Mouse (Mus musculus): ENCODE measurements around the gene Meaf6. TPM values are rescaled to one million over a fixed set of nuclear protein-coding genes. Genes with fewer than 3 reads are reported as not detected.

Meaf6 gene
- polyA plus RNA-seq (2015; fragmentation: Nextera tagmentation; extraction: Ambion mirVana), result 54.1 and 60.2 TPM in 2 replicates

DNA sequence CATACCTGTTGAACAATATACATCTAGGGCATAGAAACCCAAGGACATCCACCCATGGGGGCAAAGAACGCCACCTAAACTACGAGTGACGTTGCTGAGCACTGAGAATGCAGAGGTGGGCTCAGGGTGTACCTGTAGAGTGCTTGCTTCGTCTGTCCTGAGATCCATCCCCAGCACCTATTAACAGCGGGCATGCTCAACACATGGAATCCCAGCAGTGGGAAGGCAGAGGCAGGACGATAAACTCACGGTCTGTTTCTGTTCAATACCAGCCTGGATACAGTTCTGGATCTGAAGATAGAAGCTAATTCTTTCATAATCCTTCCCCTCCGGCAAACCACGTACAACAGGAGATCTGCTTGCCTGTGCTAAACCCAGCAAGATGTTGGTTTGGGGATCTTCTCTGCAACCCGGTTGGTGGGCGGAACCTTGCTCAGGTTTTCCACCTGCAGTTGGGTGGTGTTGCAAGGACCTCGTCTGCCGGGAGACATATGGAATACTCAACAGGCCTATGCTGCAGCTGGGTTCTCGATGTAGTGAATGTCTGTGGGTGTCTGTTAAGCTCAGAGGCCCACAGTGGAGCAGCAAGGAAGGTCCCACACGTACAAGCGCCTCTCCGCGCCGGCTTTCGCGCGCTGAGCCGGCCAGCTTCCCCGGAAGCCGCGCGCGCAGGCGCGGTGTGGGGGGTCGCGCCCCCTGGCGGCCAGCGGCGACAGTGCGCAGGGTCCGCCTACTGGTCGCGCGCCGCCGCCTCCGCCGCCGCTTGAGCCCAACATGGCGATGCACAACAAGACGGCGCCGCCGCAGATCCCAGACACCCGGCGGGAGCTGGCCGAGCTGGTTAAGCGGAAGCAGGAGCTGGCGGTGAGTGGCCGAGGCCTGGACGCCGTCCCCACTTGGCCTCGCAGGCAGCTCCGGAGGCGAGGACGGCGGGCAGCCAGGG is at the start of gene Meaf6:
Gene Meaf6, plus strand, starts transcription at position 732 of the 943 bp plus-strand sequence.
- peak; percentile 91 for ATAC-seq (ENCODE audit: low FRiP score, low TSS enrichment)
- no peaks in the 10 kb centered on the region for H3K9me3 ChIP-seq (ENCODE audit: low read length)
- peak within 1 kb of the TSS; percentile 88 for H3K4me2 ChIP-seq (replicated peaks; ENCODE audit: low read depth, low read length)
- 1% methylated on average over 59 of the region's 63 CpGs for WGBS
- H3K4me3 ChIP-seq (ENCODE audit: low read length), result peak within 1 kb of the TSS; percentile 88
- H3K4me1 ChIP-seq (ENCODE audit: insufficient read depth, low read length), result peaks cover 10% of the 10 kb centered on the region
- H3K27me3 ChIP-seq (ENCODE audit: insufficient read depth, low read length), result no peaks in the 10 kb centered on the region
- H3K9ac ChIP-seq (replicated peaks; ENCODE audit: low read length), result peak within 1 kb of the TSS; percentile 95
- peak within 1 kb of the TSS; percentile 99 for H3K27ac ChIP-seq (ENCODE audit: low read length)
- peaks cover 17% of the 10 kb centered on the region for H3K36me3 ChIP-seq (ENCODE audit: insufficient read depth, low read length)

DNA sequence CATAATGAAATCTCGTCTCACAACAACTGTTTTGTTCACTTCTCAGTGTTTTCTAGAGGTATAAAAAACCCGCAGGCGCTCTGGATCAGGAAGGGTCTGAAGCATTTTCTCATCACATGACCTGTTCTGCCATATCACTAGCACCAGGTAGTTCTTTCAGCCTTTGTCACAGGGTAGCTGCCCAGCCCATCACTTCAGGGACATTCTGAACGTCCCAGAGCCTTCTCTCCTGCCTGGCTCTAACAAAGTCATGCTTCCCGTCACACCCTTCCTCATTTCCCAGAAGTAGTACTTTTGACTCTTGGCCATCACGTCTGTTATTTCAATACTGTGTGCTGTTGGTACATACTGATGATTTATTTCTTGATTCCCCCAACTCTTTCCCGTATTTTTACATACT is 40.5 kb upstream of the Meaf6 start:
- Histone ChIP-seq H3K9me3 (ENCODE audit: low read length) (no peaks in the 10 kb centered on the region), H3K36me3 (ENCODE audit: insufficient read depth, low read length) (peaks cover 84% of the 10 kb centered on the region), H3K27me3 (ENCODE audit: insufficient read depth, low read length) (no peaks in the 10 kb centered on the region), H3K27ac (ENCODE audit: low read length) (no peak overlapping the region), H3K9ac (replicated peaks; ENCODE audit: low read length) (no peak overlapping the region), H3K4me3 (ENCODE audit: low read length) (no peak overlapping the region), H3K4me2 (replicated peaks; ENCODE audit: low read depth, low read length) (no peak overlapping the region), H3K4me1 (ENCODE audit: insufficient read depth, low read length) (no peaks in the 10 kb centered on the region)
- WGBS, result 86% methylated on average over 7 of the region's 7 CpGs
- ATAC-seq (ENCODE audit: low FRiP score, low TSS enrichment), result no peak

GRCm38 (mm10) chr4:125055385-125055784 is 29.5 kb upstream of the Meaf6 start:
- H3K9me3 ChIP-seq (ENCODE audit: low read length), result no peaks in the 10 kb centered on the region
- peaks cover 5% of the 10 kb centered on the region; the same call in 1 of the 2 replicates for H3K4me1 ChIP-seq (ENCODE audit: insufficient read depth, low read length)
- 88% methylated on average over 9 of the region's 9 CpGs for WGBS
- H3K4me2 ChIP-seq (replicated peaks; ENCODE audit: low read depth, low read length), result no peak overlapping the region
- no peak overlapping the region for H3K27ac ChIP-seq (ENCODE audit: low read length)
- H3K36me3 ChIP-seq (ENCODE audit: insufficient read depth, low read length), result peaks cover 39% of the 10 kb centered on the region
- H3K27me3 ChIP-seq (ENCODE audit: insufficient read depth, low read length), result no peaks in the 10 kb centered on the region
- H3K9ac ChIP-seq (replicated peaks; ENCODE audit: low read length), result no peak overlapping the region
- no peak for ATAC-seq (ENCODE audit: low FRiP score, low TSS enrichment)
- H3K4me3 ChIP-seq (ENCODE audit: low read length), result no peak overlapping the region

- no peak for ATAC-seq (ENCODE audit: low FRiP score, low TSS enrichment)
- no peak overlapping the region for H3K27ac ChIP-seq (ENCODE audit: low read length)
- H3K9me3 ChIP-seq (ENCODE audit: low read length), result no peaks in the 10 kb centered on the region
- no peak overlapping the region for H3K9ac ChIP-seq (replicated peaks; ENCODE audit: low read length)
- H3K27me3 ChIP-seq (ENCODE audit: insufficient read depth, low read length), result no peaks in the 10 kb centered on the region
- no peak overlapping the region for H3K4me2 ChIP-seq (replicated peaks; ENCODE audit: low read depth, low read length)
- WGBS, result 87% methylated on average over 4 of the region's 4 CpGs
- no peak overlapping the region for H3K4me3 ChIP-seq (ENCODE audit: low read length)
- H3K4me1 ChIP-seq (ENCODE audit: insufficient read depth, low read length), result peaks cover 5% of the 10 kb centered on the region; the same call in 1 of the 2 replicates
- peaks cover 34% of the 10 kb centered on the region for H3K36me3 ChIP-seq (ENCODE audit: insufficient read depth, low read length)
Measured at GRCm38 (mm10) chr4:125056476-125056875, 28.5 kb upstream of the Meaf6 start.

DNA sequence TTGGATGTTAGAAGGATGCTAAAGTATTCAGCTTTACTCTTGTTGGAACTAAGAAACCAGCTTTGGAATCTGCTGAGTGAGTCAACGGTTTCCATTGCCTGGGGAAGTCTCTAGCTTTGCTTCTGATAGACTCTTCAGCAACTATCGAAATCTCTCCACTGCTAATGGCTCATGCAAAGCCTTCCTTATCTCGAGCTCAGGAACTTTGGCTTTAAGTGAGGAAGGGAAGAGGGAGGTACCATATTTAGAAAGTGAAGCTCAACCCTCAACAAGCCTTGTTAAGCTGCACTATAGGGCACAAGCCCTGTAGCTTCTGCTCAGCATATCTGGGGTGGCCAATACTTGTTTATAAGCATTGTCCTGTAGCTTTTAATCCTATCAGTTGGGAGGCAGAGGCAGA is 27.7 kb upstream of the Meaf6 start:
- peaks cover 29% of the 10 kb centered on the region for H3K36me3 ChIP-seq (ENCODE audit: insufficient read depth, low read length)
- no peaks in the 10 kb centered on the region for H3K27me3 ChIP-seq (ENCODE audit: insufficient read depth, low read length)
- H3K4me3 ChIP-seq (ENCODE audit: low read length), result no peak overlapping the region
- no peak for ATAC-seq (ENCODE audit: low FRiP score, low TSS enrichment)
- H3K9ac ChIP-seq (replicated peaks; ENCODE audit: low read length), result no peak overlapping the region
- peaks cover 5% of the 10 kb centered on the region; the same call in 1 of the 2 replicates for H3K4me1 ChIP-seq (ENCODE audit: insufficient read depth, low read length)
- WGBS, result 67% methylated on average over 3 of the region's 3 CpGs
- H3K4me2 ChIP-seq (replicated peaks; ENCODE audit: low read depth, low read length), result no peak overlapping the region
- H3K27ac ChIP-seq (ENCODE audit: low read length), result no peak overlapping the region
- no peaks in the 10 kb centered on the region for H3K9me3 ChIP-seq (ENCODE audit: low read length)

GRCm38 (mm10) chr4:125058033-125058432 is 26.9 kb upstream of the Meaf6 start:
- Histone ChIP-seq H3K4me3 (ENCODE audit: low read length) (no peak overlapping the region), H3K27ac (ENCODE audit: low read length) (no peak overlapping the region), H3K27me3 (ENCODE audit: insufficient read depth, low read length) (no peaks in the 10 kb centered on the region), H3K9me3 (ENCODE audit: low read length) (no peaks in the 10 kb centered on the region), H3K4me2 (replicated peaks; ENCODE audit: low read depth, low read length) (no peak overlapping the region), H3K36me3 (ENCODE audit: insufficient read depth, low read length) (peaks cover 24% of the 10 kb centered on the region), H3K4me1 (ENCODE audit: insufficient read depth, low read length) (peaks cover 5% of the 10 kb centered on the region; the same call in 1 of the 2 replicates), H3K9ac (replicated peaks; ENCODE audit: low read length) (no peak overlapping the region)
- WGBS, result 49% methylated on average over 5 of the region's 5 CpGs
- ATAC-seq (ENCODE audit: low FRiP score, low TSS enrichment), result no peak

- WGBS, result 2% methylated on average over 8 of the region's 8 CpGs
- peak overlapping the region; percentile 28; the same call in 1 of the 2 replicates for H3K4me3 ChIP-seq (ENCODE audit: low read length)
- peak overlapping the region; percentile 42 for H3K9ac ChIP-seq (replicated peaks; ENCODE audit: low read length)
Measured at GRCm38 (mm10) chr4:125059025-125059424, 25.9 kb upstream of the Meaf6 start.

GRCm38 (mm10) chr4:125063829-125064228 is 21.1 kb upstream of the Meaf6 start:
- Histone ChIP-seq H3K27me3 (ENCODE audit: insufficient read depth, low read length) (no peaks in the 10 kb centered on the region), H3K9ac (replicated peaks; ENCODE audit: low read length) (no peak overlapping the region), H3K9me3 (ENCODE audit: low read length) (no peaks in the 10 kb centered on the region), H3K4me2 (replicated peaks; ENCODE audit: low read depth, low read length) (no peak overlapping the region), H3K4me3 (ENCODE audit: low read length) (no peak overlapping the region), H3K36me3 (ENCODE audit: insufficient read depth, low read length) (peaks cover 6% of the 10 kb centered on the region), H3K27ac (ENCODE audit: low read length) (no peak overlapping the region), H3K4me1 (ENCODE audit: insufficient read depth, low read length) (peaks cover 24% of the 10 kb centered on the region)
- no peak for ATAC-seq (ENCODE audit: low FRiP score, low TSS enrichment)
- WGBS, result 73% methylated on average over 8 of the region's 8 CpGs

More at GRCm38 (mm10) chr4:125059025-125059424, 25.9 kb upstream of the Meaf6 start:
- peaks cover 14% of the 10 kb centered on the region for H3K36me3 ChIP-seq (ENCODE audit: insufficient read depth, low read length)
- H3K27ac ChIP-seq (ENCODE audit: low read length), result no peak overlapping the region
- ATAC-seq (ENCODE audit: low FRiP score, low TSS enrichment), result peak; percentile 91
- no peaks in the 10 kb centered on the region for H3K27me3 ChIP-seq (ENCODE audit: insufficient read depth, low read length)
- peak overlapping the region; percentile 52 for H3K4me2 ChIP-seq (replicated peaks; ENCODE audit: low read depth, low read length)
- H3K9me3 ChIP-seq (ENCODE audit: low read length), result no peaks in the 10 kb centered on the region
- H3K4me1 ChIP-seq (ENCODE audit: insufficient read depth, low read length), result peaks cover 5% of the 10 kb centered on the region; the same call in 1 of the 2 replicates

DNA sequence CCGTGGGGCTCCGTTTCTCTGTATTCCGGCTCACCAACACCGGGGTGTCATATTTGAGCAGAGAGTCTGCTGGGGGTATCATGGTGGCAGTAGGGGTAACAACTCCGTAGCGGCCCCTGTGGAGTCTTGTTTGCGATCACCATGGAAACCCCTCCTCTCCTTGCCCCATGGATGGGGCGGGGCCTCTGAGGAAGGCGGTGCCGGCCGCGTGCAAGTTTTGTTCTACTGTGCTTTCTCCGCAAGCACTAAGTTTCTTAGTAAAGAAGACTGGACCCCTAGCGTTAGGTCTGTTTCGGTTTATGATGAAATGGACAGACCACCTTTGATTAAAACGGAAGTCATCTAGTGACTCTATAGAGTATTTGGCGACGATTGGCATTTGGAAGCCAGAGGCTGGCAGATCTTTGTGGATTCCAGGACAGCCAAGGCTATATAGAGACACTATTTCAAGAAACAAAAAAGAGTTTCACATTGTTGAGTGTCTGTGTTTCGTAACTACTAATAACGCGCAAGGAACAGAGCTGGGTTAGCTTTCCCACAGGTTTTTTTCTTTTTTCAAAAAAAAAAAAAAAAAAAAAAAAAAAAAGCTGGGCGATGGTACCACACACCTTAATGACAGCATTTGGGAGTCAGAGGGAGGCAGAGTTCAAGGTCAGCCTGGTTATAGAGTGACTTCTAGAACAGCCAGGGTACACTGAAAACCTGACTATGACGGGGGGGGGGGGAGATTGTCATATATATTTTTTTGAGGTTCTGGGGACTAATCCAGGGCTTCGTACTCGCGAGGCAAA is 19.2 kb upstream of the Meaf6 start, which contains the start of gene Dnali1:
Gene Dnali1, minus strand, starts transcription at position 187 of the 791 bp plus-strand sequence.
- Histone ChIP-seq H3K27ac (ENCODE audit: low read length) (peak within 1 kb of the TSS; percentile 51), H3K4me2 (replicated peaks; ENCODE audit: low read depth, low read length) (peak within 1 kb of the TSS; percentile 90), H3K4me3 (ENCODE audit: low read length) (peak within 1 kb of the TSS; percentile 78), H3K27me3 (ENCODE audit: insufficient read depth, low read length) (no peaks in the 10 kb centered on the region), H3K36me3 (ENCODE audit: insufficient read depth, low read length) (peaks cover 13% of the 10 kb centered on the region), H3K4me1 (ENCODE audit: insufficient read depth, low read length) (peaks cover 22% of the 10 kb centered on the region), H3K9me3 (ENCODE audit: low read length) (no peaks in the 10 kb centered on the region), H3K9ac (replicated peaks; ENCODE audit: low read length) (peak within 1 kb of the TSS; percentile 93)
- peak; percentile 46 for ATAC-seq (ENCODE audit: low FRiP score, low TSS enrichment)
- 2% methylated on average over 26 of the region's 26 CpGs for WGBS

Data from kidney, embryonic 16.5 days (tissue).